40 mouse cellular contexts compared by ENCODE assay signal in the genomic region with DNA sequence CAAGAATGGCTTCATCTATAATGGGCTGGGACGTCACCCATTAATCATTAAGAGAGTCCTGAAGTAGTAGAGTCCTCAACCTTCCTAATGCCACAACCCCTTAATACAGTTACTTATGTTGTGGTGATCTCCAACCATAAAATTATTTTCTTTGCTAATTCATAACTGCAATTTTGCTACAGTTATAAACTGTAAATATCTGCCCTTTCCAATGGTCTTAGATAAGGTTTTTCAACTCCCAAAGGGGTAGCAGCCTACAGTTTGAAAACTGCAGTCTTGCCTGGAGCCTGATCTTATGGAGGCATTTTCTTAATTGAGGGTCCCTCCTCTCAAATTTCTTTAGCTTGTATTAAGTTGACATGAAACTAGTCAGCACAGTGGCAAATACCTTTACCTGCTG. TPM values are rescaled to one million over a fixed set of nuclear protein-coding genes. Genes with fewer than 3 reads are reported as not detected.
"Had no signal": no experiment of that assay in that cellular context is flagged by ENCODE, and none has a peak within 500 bp of the region (broad histone marks: within the 10 kb centered on the region; RNA-seq: fewer than 3 reads in every experiment).

No protein-coding gene starts in this region.

- H3K4me1 ChIP-seq: intestine, embryonic 15.5 days had no signal

- H3K9ac ChIP-seq: heart, embryonic 12.5 days; heart, embryonic 13.5 days; heart, embryonic 15.5 days; hindbrain, embryonic 12.5 days; hindbrain, embryonic 13.5 days; hindbrain, embryonic 14.5 days; hindbrain, embryonic 15.5 days; intestine, embryonic 15.5 days; kidney, embryonic 15.5 days had no signal

- H3K4me3 ChIP-seq: heart, embryonic 10.5 days; heart, embryonic 12.5 days; heart, embryonic 13.5 days; heart, embryonic 15.5 days; hindbrain, embryonic 10.5 days; hindbrain, embryonic 12.5 days; hindbrain, embryonic 13.5 days; hindbrain, embryonic 15.5 days; intestine, embryonic 15.5 days; kidney, embryonic 15.5 days; layer of hippocampus, adult 2 months; left cerebral cortex, adult 2 months had no signal

- H3K9me3 ChIP-seq: heart, embryonic 10.5 days; heart, embryonic 12.5 days; heart, embryonic 13.5 days; heart, embryonic 15.5 days; hindbrain, embryonic 10.5 days; hindbrain, embryonic 12.5 days; hindbrain, embryonic 13.5 days; hindbrain, embryonic 15.5 days; intestine, embryonic 15.5 days; kidney, embryonic 15.5 days had no signal

- H3K27me3 ChIP-seq: heart, embryonic 12.5 days; heart, embryonic 13.5 days; heart, embryonic 15.5 days; hindbrain, embryonic 12.5 days; hindbrain, embryonic 13.5 days; hindbrain, embryonic 15.5 days; intestine, embryonic 15.5 days; kidney, embryonic 15.5 days had no signal

- DNase-seq: heart, postnatal 10 days; heart, postnatal 14 days; heart, postnatal 4 days; kidney, adult 11 months; kidney, adult 18-20 months; kidney, adult 2 months; kidney, adult 8-10 months; kidney, adult 9 months; kidney, postnatal 10 days; kidney, postnatal 14 days; kidney, postnatal 25 days; kidney, postnatal 36 days; kidney, postnatal 4 days; layer of hippocampus, adult 9-11 months; layer of hippocampus, postnatal 36 days had no signal

- H3K27ac ChIP-seq: heart, embryonic 10.5 days; heart, embryonic 13.5 days; heart, embryonic 15.5 days; hindbrain, embryonic 10.5 days; hindbrain, embryonic 12.5 days; hindbrain, embryonic 13.5 days; hindbrain, embryonic 14.5 days; hindbrain, embryonic 15.5 days; hindbrain, postnatal 0 days; intestine, embryonic 15.5 days; kidney, embryonic 15.5 days; kidney, postnatal 0 days; layer of hippocampus, adult 2 months; left cerebral cortex, adult 2 months had no signal

- H3K36me3 ChIP-seq: heart, embryonic 15.5 days; hindbrain, embryonic 12.5 days; hindbrain, embryonic 13.5 days; hindbrain, embryonic 15.5 days; intestine, embryonic 15.5 days had no signal

RNA-seq across cellular contexts. Expression of gene Cby3, which starts 24.9 kb away (rescaled TPM):
- total RNA-seq: heart, postnatal 10 days; heart, postnatal 14 days; heart, postnatal 25 days; heart, postnatal 4 days; hematopoietic stem cell, adult 5-6 weeks; layer of hippocampus, adult 18-20 months; layer of hippocampus, postnatal 10 days; layer of hippocampus, postnatal 14 days; layer of hippocampus, postnatal 36 days; left cerebral cortex, adult 2 months had no signal
- polyA plus RNA-seq: heart, embryonic 11.5 days; heart, embryonic 13.5 days; heart, embryonic 14.5 days; heart, embryonic 16.5 days; heart, postnatal 0 days; inflammation-experienced regulatory T-cells, adult 6 months had no signal
